Mouse (Mus musculus) lung, adult 2 months (tissue): ENCODE measurements at regions not wholly inside any gene's neighbourhood (a gene's known extent, or its start where the extent isn't known, plus 50 kb on each side); places are given as distances from the start of the nearest gene placed in this dataset.

ENCODE experiments used
- CTCF ChIP-seq: fragments of 200-500 bp; IDR thresholded peaks from 2 replicates; pipeline ENCODE4 v1.5.1; 2011; ENCODE audit warnings: mild to moderate bottlenecking, low read length, control low read depth; ENCODE audit not compliant: insufficient read depth
- POLR2A ChIP-seq: fragments of 200-500 bp; IDR thresholded peaks from 2 replicates; pipeline ENCODE4 v1.6.1; 2011; ENCODE audit warnings: low read depth, mild to moderate bottlenecking, control low read depth, low read length, borderline replicate concordance; ENCODE audit errors: extremely low read depth

DNA sequence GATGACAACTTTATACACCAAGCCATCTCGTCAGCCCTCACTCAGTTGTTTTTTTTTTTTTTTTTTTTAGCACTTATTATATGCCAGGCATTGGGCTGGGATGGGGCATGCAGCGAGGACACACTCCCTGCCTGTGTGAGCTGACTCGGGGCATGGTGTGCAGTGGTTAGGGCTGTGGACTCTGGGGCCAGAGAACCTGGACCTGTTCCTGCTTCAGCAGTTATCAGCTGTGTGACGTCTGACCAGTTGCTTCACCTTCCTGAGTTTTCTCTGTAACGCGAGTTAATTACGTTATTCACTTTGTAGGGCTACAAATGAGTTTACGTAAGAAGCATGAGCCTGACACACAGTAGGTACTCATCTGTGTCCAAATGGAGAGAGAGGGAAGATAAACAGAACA is 77.7 kb upstream of the Tmem189 start:
- TF ChIP-seq POLR2A (no peak), CTCF (no peak)
